Mouse (Mus musculus) spleen, adult 2 months (tissue): Measurements from ENCODE around the gene Urb2.

Source experiments
- CTCF ChIP-seq: fragments of 200-500 bp; IDR thresholded peaks from 2 replicates; pipeline ENCODE4 v1.5.1; 2011; ENCODE audit warnings: mild to moderate bottlenecking, inconsistent platforms; ENCODE audit not compliant: insufficient read depth, insufficient read length, insufficient replicate concordance; ENCODE audit errors: extremely low read depth
- POLR2A ChIP-seq: fragments of 200-500 bp; IDR thresholded peaks from 2 replicates; pipeline ENCODE4 v1.6.1; 2011; ENCODE audit warnings: low read depth, low read length, inconsistent platforms

GRCm38 (mm10) chr8:123990277-123991049 lies 30.8 kb upstream of the Urb2 start:
- TF ChIP-seq CTCF (no peak), POLR2A (no peak)
